Mouse (Mus musculus) forebrain, embryonic 16.5 days (tissue): ENCODE measurements around the gene Tldc2. TPM values are rescaled to one million over a fixed set of nuclear protein-coding genes. Genes with fewer than 3 reads are reported as not detected.

ENCODE experiments used
- ATAC-seq: fragments of 200-750 bp; cut with Nextera tagmentation; 2 replicates; pipeline ENCODE4 v1.8.0; 2017; ENCODE audit warnings: mild to moderate bottlenecking, moderate library complexity
- H3K27ac ChIP-seq: fragments of 300-500 bp; sonication (generic); 2 replicates; pipeline ENCODE4 v1.5.1; 2014; ENCODE audit warnings: low read length, control low read depth
- H3K27me3 ChIP-seq: fragments of 300-500 bp; sonication (generic); replicated peaks from 2 replicates; pipeline ENCODE4 v1.6.1; 2014; ENCODE audit warnings: low read length; ENCODE audit not compliant: control insufficient read depth, insufficient read depth
- H3K36me3 ChIP-seq: fragments of 300-500 bp; sonication (generic); 2 replicates; pipeline ENCODE4 v1.6.1; 2014; ENCODE audit not compliant: control insufficient read depth, insufficient read depth
- H3K4me1 ChIP-seq: fragments of 300-500 bp; sonication (generic); replicated peaks from 2 replicates; pipeline ENCODE4 v1.6.1; 2014; ENCODE audit warnings: low read length; ENCODE audit not compliant: control insufficient read depth, insufficient read depth
- H3K4me2 ChIP-seq: fragments of 300-500 bp; sonication (generic); 2 replicates; pipeline ENCODE4 v1.6.1; 2014; ENCODE audit warnings: mild to moderate bottlenecking, low read length, control low read depth
- H3K4me3 ChIP-seq: fragments of 300-500 bp; sonication (generic); replicated peaks from 2 replicates; pipeline ENCODE4 v1.5.1; 2014; ENCODE audit warnings: mild to moderate bottlenecking, low read length, control low read depth
- H3K9ac ChIP-seq: fragments of 300-500 bp; sonication (generic); replicated peaks from 2 replicates; pipeline ENCODE4 v1.6.1; 2014; ENCODE audit warnings: low read depth, low read length, control low read depth
- H3K9me3 ChIP-seq: fragments of 300-500 bp; sonication (generic); 2 replicates; pipeline ENCODE4 v1.6.1; 2016; ENCODE audit warnings: low read length; ENCODE audit not compliant: control insufficient read depth
- WGBS: fragments of 180-500 bp; shearing (Covaris S2); extraction: QIAGEN DNeasy Blood & Tissue Kit; methylation state at CpG from one replicate; pipeline ENCODE4 v1.1.7; 2014; 5-methylcytosine and 5-hydroxymethylcytosine counted together
- polyA plus RNA-seq: library from polyadenylated mRNA; unstranded; fragments of >200 nt; fragmentation: Nextera tagmentation; extraction: Ambion mirVana; gene quantifications from 2 replicates; pipeline ENCODE4 v1.2.1, GENCODE M21; 2015

Gene Tldc2
- polyA plus RNA-seq, 1 experiment from 2014 or later: not detected

DNA sequence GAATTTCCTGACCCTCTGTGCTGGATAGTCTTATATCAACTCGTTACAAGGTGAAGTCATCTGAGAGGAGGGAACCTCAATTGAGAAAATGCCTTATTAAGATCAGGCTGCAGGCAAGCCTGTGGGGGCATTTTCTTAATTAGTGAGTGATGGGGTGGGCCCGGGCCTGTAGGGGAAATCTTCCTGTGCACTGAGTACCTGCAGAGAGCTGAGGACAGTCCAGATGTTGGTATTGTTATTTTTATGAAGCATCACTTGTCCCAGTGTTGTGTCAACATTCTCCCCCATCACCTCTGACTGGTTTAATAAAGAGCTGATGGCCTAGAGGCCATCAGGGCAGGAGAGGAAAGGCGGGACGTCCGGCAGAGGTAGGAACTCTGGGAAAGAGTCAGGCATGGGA is 57.3 kb downstream of the Tldc2 start:
- Histone ChIP-seq H3K4me1 (no peaks in the 10 kb centered on the region), H3K36me3 (0 out of 2 replicates have a peak, but pooled peaks cover under 1% of the 10 kb centered on the region), H3K9ac (no peak overlapping the region), H3K4me2 (no peak overlapping the region), H3K27me3 (no peaks in the 10 kb centered on the region), H3K9me3 (no peaks in the 10 kb centered on the region), H3K4me3 (no peak overlapping the region), H3K27ac (no peak overlapping the region)
- no peak for ATAC-seq
- 62% methylated on average over 5 of the region's 5 CpGs for WGBS

DNA sequence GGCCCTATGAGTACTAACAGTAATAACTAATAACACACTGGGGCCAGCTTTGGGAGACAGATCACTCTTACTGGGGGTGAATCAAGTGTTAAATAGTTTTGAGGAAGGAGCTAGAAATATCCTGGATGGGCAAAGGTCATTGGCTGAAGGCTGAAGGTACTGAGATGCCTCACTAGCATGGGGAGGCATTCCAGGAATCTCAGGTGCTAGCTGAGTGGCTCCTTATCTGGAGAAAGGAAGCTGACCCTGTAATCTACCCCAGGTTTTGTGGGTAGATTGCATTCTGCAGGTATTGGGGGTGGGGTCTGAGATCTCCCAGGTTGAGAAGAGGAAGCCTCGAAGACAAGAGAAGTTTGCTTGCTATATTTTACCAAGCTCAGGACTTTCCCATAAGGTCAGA is 58.3 kb downstream of the Tldc2 start:
- no peak overlapping the region for H3K4me2 ChIP-seq
- no peak overlapping the region for H3K4me3 ChIP-seq
- H3K9ac ChIP-seq: no peak overlapping the region
- no peaks in the 10 kb centered on the region for H3K4me1 ChIP-seq
- H3K9me3 ChIP-seq: no peaks in the 10 kb centered on the region
- H3K27me3 ChIP-seq: no peaks in the 10 kb centered on the region
- no peak overlapping the region for H3K27ac ChIP-seq
- WGBS: 83% methylated on average over 1 of the region's 1 CpGs
- ATAC-seq: no peak
- H3K36me3 ChIP-seq: peaks cover 5% of the 10 kb centered on the region; the same call in 1 of the 2 replicates

Other genes with a start within 250 kb of the Tldc2 start
- gene Tgif2, start 247.0 kb upstream of the Tldc2 start, polyA plus RNA-seq: 33.1 and 39.1 TPM in 2 replicates
- gene 4930518I15Rik, start 229.1 kb upstream of the Tldc2 start, polyA plus RNA-seq: 10.2 and 15.0 TPM in 2 replicates
- 131 and 139 TPM in 2 replicates for gene Rab5if, start 223.9 kb upstream of the Tldc2 start, polyA plus RNA-seq
- gene Sla2, start 199.9 kb upstream of the Tldc2 start, polyA plus RNA-seq: 0.11 and 0.29 TPM in 2 replicates
- 150 and 152 TPM in 2 replicates for gene Ndrg3, start 95.0 kb upstream of the Tldc2 start, polyA plus RNA-seq
- gene Dsn1, start 79.9 kb upstream of the Tldc2 start, polyA plus RNA-seq: 20.3 and 22.8 TPM in 2 replicates
- 4.7 and 5.8 TPM in 2 replicates for gene Soga1, start 7.8 kb upstream of the Tldc2 start, polyA plus RNA-seq
- 10.2 and 11.0 TPM in 2 replicates for gene Samhd1, start 48.2 kb downstream of the Tldc2 start, polyA plus RNA-seq
- gene Rbl1, start 117.5 kb downstream of the Tldc2 start, polyA plus RNA-seq: 10.1 and 11.1 TPM in 2 replicates
- 183 and 189 TPM in 2 replicates for gene Rpn2, start 192.0 kb downstream of the Tldc2 start, polyA plus RNA-seq
- 0.20 and 0.30 TPM in 2 replicates for gene Mroh8, start 192.5 kb downstream of the Tldc2 start, polyA plus RNA-seq